Mouse (Mus musculus) T-helper 2 cell (primary cell): ENCODE data around the gene Mapkapk2.
"Not testable (repeated sequence)": the region's sequence is repeated elsewhere in the genome, so short reads cannot be mapped to it uniquely, and the experiment has no call there.

Experiments
- in situ Hi-C: fragments of 300-600 bp; cut with MboI, MseI; formaldehyde crosslinking; loops from one replicate; pipeline ENCODE4 v1.15.1; 2025; ENCODE audit warnings: high pct_unique_total_duplicates

Mapkapk2 gene

DNA sequence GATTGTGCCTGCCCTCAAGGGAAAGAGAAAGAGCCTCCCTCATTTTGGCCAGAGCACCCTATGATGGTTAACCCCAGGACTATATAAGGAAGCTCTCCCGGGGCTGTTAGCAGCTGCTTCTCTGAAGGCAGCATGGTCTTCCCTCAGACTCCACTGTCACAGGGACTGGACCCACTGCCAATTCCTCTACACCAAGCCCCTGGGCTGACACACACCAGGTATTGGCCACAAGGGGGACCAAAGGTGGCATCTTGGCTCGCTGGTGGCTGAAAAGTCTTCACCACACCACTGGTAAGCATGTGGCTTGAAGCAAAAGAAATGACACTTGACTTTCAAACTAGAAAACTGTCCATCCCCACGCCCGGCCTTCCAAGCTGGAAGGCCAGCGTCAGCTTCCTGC, 47.0 kb downstream of the Mapkapk2 start:
- in situ Hi-C loops = no loop called here

- in situ Hi-C loops = no loop called here
Measured at GRCm38 (mm10) chr1:131050011-131050410, 47.6 kb downstream of the Mapkapk2 start.

- in situ Hi-C loops = no loop called here
Measured at GRCm38 (mm10) chr1:131049361-131049806, 48.2 kb downstream of the Mapkapk2 start.

DNA sequence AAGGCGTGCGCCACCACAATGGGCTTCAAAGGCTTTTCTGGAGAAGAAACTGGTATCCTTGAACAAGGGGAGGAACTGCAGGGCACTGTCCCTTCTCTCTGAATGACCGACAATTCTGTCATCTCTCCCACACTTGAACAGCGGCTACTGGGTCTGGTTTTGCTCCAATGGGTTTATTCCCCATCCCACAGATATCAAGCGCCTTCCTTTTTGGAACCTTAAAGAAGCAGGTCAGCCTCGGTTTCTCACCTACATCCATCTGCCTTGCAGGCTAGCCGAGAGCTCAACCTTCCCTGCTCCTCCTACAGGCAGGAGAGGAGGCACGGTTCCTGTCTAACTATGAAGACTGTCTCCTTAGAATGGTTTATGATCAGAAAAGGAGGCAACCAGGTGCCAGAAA, 48.7 kb downstream of the Mapkapk2 start:
- in situ Hi-C loops = no loop called here

- in situ Hi-C loops = no loop called here
Measured at GRCm38 (mm10) chr1:131048121-131048863, 49.3 kb downstream of the Mapkapk2 start.

GRCm38 (mm10) chr1:131046607-131047006, 51.0 kb downstream of the Mapkapk2 start:
- in situ Hi-C loops = no loop called here

- in situ Hi-C loops = no loop called here
Measured at GRCm38 (mm10) chr1:131045723-131046355, 51.8 kb downstream of the Mapkapk2 start.

DNA sequence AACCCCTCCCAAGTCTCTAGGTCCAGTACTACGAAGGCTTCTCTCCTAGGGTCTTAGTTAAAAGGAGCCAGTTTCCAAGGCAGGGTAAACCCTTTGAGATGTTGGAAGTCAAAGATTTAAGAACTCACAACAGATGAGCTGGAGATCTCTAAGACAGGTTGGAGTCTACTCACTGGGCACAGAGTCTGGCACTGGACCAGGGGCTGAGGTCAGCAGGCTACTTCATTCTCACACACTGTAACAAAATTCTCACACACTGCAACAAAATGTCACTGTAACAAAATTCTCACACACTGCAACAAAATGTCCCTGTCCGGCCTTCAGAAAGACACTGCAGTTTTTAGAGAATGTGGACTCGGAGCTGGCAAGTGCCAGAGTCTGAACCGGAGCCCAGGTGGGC, 54.0 kb downstream of the Mapkapk2 start:
- in situ Hi-C loops = no loop called here

DNA sequence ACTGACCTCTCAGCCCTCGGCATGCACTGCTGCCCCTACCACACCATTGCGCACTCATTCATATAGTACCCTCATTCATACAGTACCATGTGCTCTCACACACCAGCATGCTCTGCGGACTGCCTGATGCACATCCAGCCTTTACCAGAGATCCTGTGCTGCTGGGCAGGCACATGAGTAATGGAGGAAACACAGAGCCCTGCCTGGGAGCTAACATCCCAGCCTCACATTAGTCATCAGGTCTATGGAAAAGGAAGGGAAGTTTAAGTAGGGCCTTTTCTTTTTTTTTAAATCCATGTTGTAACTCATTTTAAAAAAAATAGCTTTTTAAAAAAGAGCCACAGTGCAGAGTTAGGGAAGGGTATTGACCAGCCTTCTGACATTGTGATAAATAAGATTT, 54.9 kb downstream of the Mapkapk2 start:
- in situ Hi-C loops = no loop called here

DNA sequence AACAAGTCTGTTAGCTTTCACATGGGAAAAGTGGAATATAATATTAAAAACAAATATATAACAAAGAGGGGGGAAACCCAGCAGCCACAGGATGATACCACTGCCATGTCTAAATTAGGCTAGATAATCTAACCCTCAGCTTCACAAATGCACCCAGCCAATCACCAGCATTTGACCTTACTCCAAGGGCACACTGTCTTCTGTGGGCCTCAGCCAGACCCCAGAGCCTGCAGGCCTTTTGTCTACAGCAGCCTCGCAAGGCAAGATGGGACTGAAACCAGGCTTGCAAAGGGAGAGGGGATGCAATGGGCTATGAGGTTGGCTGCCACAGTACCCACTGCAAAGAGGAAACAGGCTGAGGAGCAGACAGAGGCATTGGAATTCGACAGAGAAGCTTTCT, 55.4 kb downstream of the Mapkapk2 start:
- in situ Hi-C loops = no loop called here

- in situ Hi-C loops = no loop called here
Measured at GRCm38 (mm10) chr1:131039479-131039878, 58.1 kb downstream of the Mapkapk2 start.

- in situ Hi-C loops = no loop called here
Measured at GRCm38 (mm10) chr1:131038415-131039017, 59.1 kb downstream of the Mapkapk2 start.

DNA sequence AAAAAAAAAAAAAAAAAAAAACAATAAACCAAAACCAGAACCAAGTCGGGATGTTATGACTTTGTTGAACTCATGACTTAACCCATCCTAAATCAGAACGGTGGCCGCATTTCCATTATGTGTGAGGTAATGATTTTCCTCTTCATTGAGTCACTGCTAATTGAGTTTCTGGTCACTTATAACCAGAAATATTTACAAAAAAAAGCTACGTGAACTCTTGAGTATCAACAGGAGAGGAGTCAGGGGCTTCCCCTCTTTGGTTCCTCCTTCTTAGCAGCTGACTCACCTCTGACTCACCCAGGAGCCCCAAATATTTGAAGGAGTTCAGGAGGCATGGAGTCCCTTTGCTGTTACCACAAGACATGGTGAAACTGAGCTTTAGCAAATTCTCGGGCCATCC, 59.6 kb downstream of the Mapkapk2 start:
- in situ Hi-C loops = no loop called here

DNA sequence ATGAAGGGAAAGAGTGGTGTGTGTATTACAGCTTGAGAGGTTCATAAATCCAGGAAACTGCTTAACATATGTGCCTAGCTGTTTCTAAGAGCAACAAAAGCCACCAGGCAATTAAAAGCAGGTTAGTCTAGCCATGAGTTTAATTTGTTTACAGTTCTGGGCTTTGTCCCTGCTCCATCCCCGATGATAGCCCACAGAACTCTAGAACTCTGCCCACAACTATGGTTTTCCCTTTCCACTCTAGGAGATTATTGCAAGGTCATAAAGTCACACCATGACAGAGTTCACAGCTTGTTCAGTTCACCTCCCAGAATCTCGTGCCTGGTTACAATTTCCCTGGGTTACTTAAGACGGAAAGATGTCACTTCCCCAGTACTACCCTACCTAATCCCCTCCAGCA, 66.4 kb downstream of the Mapkapk2 start:
- in situ Hi-C loops = no loop called here

DNA sequence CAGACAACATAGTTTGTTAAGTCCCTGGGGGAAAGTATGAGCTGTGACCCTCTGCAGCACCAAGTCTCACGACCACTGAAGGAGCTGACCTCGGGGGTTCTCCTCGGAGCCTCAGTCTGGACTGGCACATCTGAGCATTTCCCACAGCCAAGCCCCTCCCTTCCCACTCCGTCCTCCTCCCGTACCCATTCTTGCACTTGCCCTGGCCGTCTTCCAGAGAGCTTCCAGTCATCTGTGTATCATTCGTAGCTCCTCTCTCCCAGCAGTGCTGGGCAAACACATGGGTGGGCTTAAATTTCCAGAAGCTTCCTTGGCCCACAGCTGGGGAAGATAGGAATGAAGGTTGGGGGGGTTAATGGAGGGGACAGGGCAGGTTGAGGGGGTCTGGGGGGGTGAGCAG, 67.4 kb downstream of the Mapkapk2 start:
- in situ Hi-C loops = no loop called here

DNA sequence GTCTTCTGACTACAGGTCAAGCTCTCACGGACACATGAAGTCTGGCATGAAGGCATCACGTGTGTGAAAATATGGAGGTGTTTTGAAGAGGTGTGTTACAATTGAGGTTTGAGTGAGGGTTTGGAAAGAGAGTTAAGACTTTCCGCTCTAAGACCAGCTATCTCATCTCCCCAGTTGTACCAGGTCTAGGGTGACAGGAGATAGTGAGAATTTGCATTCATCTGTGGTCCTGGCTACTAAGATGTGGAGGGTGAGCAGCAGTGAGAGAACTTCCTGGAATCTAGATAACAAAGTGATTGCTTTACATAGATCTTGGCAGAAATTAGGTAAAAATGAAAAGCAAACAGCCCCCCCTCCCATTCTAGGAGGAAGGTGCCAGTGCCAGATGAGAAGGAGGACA, 68.4 kb downstream of the Mapkapk2 start:
- in situ Hi-C loops = no loop called here

GRCm38 (mm10) chr1:131025843-131026190, 71.8 kb downstream of the Mapkapk2 start:
- in situ Hi-C loops = no loop called here

GRCm38 (mm10) chr1:131024900-131025842, 72.5 kb downstream of the Mapkapk2 start:
- in situ Hi-C loops = no loop called here

DNA sequence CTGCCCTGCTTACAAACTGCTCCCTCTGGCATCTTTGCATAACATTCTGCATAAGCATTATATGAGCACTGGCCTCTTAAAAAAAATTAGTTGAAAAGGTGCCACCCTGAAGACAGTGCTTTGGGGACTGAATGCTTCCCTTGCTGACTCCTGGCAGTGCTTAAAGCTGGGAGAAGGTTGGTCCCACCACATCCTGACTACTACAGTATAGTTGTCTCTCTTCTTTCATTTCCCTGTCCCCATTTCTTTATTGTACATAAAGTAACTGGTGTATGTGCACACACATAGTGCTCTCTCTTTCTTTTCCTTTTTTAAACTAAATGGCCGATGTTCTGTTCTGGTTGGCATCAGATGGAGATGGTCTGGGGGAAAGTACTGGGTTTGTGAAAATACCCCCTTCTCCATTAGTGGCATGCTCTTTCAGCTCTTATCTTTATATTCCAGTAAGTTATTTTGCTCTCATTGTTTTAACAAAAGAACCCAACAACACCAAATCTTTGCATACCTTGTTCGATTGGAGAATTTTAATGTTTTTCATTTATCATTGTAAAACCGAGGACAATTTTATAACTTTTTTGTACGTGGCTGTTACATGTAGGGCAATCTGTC, 74.3 kb downstream of the Mapkapk2 start:
- in situ Hi-C loops = not testable (repeated sequence)

DNA sequence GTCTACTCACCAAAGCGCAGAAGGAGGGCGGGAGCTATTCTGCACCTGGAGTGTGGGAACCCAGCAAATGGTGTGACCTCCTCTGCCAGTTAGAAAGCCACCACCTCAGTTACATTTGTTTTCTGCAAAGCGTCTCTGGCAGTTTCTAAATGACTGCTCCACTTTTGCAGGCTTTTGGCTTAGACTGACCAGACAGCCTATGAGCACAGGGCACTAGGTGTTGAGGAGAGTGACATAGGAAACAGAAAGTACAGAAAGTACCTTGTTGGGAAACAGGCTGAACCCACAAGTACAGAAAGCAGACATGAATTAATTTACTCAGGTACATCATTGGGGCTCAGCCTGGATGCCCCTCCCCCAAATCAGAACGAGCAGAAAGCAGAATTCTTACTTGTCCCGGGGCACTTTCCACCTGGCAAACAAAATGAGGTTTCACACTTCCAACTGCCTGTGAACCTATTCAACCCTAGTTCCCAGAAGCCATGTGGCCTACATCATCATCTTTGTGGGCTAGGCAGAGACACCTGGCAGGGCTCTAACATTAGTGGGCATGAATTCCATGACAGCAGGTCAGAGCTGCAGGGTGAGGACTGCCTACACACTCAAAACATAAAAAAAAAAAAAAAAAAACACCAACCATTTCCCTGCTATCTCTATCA, 74.9 kb downstream of the Mapkapk2 start:
- in situ Hi-C loops = no loop called here
